Mouse (Mus musculus) ZHBTc4 (cell line): ENCODE measurements around the gene Rpl32.
A peak's percentile ranks its signal among the peaks of the same experiment; 100 is the strongest.

Source experiments
- DNase-seq: peaks from one replicate; pipeline ENCODE4 v3.0.0-alpha.2; 2011; ENCODE audit warnings: low read depth, low spot score

Gene Rpl32

DNA sequence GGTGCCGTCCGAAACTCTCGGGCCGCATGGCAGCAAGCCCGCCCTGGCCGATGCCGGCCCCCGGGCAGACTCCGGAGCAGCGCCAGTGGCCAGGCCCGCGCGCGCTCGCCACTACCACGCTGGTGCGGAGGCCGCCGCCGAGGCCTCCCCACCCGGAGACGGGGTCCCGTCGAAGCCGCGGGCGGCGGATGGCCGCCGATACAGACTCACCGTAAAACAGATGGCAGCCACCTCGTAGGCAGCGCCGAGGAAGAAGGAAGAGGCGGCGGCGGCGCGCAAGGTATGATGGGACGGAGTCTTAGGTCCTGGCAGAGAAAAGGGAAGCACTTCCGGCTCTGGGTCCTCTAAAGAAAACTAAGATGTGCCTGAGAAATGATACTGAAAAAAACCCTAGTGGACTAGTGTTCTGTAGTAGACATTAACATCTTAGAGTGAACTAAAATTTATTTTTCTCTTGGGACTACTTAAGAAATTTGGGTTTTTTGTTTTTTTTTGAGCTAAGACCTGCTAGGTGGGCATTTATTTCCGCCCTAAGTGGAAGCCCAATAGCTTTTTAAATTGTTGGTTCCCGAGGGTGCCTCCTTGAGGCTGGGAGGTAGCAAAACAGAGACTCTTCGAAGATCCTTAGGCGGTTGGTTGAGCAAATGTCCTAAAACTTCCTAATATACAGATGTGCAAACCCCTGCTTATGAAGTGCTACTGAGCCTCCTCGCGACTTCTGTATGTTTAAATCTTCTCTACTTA lies at the start of gene Rpl32:
Rpl32 (minus strand) TSS at position 260 of the 744 bp plus-strand sequence.
- peak; percentile 93 for DNase-seq

DNA sequence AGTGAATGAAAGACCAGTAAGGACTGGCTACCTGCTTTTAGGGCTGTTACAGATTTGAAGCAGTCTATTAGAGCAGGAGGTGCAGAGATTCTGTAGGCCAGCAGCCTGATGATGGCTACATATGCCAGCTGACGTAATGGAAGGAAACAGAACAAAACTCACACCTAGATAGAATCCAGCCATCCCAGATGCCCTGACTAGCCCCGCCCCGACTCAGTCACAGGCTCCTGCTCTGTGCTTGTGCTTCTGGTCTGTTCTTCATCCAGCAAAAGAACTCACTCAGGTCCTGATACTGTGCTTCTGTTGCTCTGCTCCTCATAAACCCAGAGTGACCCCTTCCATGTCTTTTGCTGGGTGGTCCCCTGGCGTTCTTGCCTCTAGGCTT lies 47.8 kb upstream of the Rpl32 start:
- DNase-seq: no peak

DNA sequence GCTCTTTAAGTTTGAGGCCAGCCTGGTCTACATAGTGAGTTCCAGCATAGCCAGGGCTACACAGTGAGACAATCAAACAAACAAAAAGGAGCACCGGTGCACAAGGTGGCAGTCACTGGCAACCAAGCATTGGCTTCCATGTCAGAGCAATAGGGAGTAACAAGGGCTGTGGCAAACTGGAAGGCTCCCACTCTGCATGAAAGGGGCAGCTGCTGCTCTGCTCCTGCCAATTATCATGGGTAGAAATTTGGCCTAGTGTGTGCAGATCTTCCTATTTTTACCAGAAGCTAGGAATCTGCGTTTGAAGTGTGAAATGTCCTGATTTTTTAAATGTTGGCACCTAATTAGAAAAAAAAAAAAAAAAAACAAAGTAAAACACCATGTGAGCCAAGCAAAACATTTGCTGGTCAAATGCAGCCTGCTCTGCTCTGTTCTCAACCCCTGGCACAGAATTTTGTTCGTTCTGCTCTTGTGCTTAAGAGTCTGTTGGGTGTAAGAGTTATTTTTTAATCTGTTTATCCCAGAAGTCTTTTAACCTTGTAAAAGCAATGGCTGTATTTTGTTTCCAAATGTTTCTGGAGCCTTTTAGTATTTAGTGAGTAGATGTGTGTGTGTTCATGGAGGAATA lies 47.3 kb upstream of the Rpl32 start:
- DNase-seq: no peak

DNA sequence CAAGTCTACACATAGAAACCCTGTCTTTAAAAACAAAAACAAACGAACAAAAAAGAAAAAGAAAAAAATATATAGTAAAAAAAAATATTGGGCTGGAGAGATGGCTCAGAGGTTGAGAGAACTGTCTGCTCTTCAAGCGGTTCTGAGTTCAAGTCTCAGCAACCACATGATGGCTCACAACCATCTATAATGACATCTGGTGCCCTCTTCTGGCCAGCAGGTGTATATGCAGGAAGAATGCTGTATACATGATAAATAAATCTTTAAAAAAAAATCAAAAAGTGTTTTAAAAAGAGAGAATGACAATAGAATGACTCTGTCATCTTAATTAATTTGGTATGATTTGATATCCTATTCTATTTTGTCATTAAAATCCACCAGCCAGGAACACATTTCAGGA lies 45.9 kb upstream of the Rpl32 start:
- DNase-seq: peak; percentile 40

- DNase-seq: no peak
Observed at GRCm38 (mm10) chr6:115853985-115854384, 45.4 kb upstream of the Rpl32 start.

DNA sequence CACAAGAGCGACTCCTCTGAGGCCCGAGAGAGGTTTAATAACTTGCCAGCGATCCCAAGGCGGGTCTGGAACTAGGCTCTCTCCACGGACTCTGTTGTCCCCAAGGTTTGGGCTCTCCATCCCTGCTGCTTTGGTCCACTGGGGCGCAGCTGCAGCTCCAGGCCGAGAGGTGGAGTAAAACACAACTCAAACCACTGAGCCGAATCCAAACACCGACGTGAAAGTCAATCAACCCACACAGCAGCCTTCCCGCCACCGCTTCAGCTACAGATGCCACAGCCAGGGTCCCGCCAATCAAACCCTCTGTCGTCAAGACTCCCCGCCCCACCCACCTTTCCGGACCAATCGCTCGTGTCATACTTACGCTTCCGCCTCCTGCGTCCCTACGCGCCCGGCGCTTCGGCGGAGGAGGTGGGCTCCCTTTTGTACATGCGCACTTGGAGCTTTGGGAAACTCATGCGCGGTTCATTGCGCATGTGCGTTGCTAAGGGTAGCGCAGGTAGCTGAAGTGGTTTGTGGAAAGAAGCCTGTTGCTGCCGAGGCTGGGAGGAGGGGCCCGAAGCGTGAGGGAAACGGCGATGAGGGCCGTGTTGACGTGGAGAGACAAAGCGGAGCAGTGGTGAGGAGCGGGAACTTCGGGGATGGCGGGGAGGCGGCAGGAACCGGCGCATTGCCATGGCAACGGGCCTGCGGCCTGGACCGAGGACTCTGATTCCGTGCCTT lies 44.7 kb upstream of the Rpl32 start, which contains the start of the genes Mbd4 and Ift122:
Mbd4 (minus strand) TSS at position 281 of the 723 bp plus-strand sequence.
Ift122 (plus strand) TSS at position 380 of the 723 bp plus-strand sequence.
- peak; percentile 100 for DNase-seq

DNA sequence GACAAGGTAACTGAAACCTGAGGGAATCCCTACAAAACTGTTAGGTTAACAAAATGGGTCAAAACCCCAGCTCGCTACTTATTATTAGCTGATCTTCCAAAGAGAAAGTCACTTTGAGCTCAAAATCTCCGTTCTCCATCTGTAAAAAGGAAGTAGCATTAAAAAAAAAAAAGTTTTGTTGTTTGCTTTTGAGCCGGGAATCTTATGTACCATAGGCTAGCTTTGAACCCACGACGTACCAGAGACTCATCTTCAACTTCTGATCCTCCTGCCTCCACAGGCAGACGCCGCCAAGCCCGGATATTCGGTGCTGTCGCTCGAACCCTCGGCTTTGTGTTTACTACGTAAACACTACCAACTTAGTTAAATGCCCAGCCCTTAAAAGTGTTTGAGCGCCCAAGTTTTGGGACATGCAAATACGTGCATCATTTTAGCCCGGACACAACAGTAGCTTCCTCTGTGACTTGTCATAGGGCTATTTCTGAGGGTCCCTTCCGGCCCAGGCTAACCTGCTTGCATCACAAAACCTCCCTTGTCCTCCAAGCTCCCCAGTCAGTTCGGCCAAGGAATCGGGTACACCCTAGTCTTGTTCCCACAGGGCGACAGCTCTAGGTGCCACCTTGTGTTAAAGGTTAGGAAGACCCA lies 44.0 kb upstream of the Rpl32 start:
- no peak for DNase-seq

- DNase-seq: no peak
Observed at GRCm38 (mm10) chr6:115848598-115849304, 40.2 kb upstream of the Rpl32 start.

DNA sequence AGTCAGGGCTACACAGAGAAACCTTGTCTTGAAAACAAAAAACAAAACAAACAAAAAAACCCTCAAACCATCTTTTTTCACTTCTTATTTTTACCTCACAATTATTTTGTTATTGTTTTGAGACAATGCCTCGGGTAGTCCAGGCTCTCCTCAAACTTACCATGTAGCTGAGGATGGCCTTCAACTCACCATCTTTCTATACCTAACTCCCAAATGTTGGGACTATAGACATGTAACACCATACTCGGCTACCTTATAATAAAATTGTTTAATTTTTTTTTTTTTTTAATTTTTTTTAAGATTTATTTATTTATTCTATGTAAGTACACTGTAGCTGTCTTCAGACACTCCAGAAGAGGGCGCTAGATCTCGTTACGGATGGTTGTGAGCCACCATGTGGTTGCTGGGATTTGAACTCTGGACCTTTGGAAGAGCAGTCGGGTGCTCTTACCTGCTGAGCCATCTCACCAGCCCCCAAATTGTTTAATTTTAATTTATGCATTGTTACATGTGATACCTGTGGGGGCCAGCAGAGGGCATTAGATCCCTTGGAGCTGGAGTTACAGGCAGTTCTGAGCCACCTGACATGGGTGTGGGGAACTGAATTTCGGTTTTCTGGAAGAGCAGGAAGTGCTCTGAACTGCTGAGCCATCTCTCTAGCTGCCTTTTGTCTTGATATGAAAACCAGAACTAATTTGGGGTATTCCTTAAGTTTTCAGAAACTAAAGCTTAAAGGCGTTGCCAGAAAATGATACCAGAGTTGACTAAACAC lies 38.3 kb upstream of the Rpl32 start:
- peak; percentile 74 for DNase-seq

- DNase-seq: no peak
Observed at GRCm38 (mm10) chr6:115845006-115845405, 36.5 kb upstream of the Rpl32 start.

DNA sequence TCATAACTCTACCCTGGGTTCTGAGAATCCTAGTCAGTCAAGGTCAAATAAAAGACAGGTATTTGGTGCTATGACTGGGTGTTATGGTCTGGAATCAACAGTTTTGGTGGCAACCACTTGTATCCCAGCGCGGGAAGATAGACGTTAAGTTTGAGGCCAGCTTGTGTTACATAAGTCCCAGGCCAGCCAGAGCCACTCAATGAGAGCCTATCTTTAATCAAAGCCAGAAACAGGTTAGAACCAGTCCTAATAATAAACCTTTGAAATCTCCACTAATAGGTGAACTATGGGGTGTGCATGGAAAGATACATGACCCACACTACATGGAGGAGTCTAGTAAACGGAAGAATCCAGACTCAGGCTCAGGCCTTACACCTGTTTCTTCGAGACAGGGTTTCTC lies 30.2 kb upstream of the Rpl32 start:
- DNase-seq: peak; percentile 48

DNA sequence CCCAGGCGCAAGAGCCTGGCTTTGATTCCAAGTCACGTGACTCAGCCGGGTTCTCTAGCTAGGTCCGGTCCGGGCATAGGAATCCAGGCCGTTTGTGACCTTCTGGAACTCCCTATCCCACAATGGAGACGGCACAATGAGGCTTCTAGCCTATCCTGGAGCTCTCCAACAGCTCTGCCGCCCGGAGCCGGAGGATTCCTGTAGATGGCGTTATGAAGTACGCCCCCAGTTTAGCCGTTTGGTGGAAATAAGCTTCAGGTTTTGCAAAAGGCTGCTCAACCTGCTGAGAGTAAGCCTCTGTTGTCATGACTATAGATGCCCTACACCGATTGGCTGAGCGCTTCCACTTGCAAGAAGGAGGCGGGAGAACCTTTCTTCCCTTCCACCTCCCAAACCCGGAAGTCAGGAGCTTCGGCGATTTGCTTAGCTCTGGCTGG lies 29.6 kb upstream of the Rpl32 start, which contains the start of gene Efcab12:
Efcab12 (minus strand) TSS at position 252 of the 437 bp plus-strand sequence.
- peak; percentile 96 for DNase-seq

- DNase-seq: no peak
Observed at GRCm38 (mm10) chr6:115833861-115834260, 25.3 kb upstream of the Rpl32 start.

- DNase-seq: no peak
Observed at GRCm38 (mm10) chr6:115832152-115832850, 23.8 kb upstream of the Rpl32 start.

DNA sequence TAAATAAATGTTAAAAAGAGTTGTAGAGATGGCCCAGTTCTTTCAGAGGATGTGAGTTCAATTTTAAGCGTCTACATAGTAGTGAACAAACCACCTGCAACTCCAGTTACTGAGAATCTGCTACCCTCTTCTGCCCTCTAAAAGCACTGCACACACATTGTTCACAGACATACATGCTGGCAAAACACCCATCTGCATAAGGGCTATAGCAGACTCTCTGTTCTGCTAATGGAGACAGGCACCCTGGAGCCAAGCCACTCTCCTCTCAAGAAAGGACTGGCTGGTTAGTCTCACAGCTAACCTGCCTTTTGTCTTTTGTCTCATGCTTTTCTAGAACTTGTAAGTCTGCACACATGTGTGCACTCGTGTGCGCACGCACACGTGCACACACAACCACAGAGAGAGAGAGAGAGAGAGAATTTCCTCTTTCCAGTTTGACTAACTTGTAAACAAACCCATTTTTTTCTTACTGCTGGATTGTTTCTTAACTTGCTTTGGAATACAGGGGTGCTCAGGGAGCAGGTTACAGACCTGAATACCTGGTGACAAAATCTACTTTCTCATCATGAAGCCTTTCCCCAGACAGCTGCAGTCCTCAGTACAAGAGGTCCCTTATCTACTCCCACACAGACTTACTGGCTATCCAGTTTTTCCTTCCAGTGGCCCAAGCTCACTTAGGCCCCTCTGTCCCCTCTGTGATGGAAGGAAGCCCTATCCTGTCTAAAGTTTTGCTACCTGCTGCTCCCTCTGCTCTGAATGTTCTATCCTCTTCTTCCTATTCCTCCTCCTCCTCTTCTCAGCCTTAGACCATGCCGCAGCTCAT lies 22.4 kb upstream of the Rpl32 start:
- DNase-seq: no peak

DNA sequence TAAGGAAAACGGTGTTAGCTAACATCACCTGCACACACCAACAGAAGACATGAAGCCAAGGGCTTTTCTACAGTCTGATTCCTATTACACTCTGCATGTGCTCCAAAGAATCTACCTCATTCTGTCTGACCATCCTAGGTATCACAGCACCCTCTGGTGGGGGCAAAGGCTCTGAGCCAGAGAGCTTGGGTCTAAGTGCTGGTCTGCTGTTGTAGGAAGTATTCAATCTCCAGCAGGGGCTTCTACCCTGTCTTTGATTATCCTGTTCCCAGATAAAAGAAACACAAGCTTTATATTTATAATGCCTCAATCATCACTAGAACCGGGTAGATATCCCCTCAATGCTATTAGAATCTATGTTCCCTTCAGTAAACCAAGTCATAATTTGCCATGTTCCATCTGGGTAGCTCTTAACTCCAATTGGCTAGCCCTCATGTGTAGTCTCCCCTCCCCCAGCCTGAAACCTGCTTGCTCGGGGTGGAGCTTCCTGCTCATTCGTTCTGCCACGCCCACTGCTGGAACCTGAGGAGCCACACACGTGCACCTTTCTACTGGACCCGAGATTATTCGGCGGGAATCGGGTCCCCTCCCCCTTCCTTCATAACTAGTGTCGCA lies 15.4 kb upstream of the Rpl32 start:
- peak; percentile 76 for DNase-seq

DNA sequence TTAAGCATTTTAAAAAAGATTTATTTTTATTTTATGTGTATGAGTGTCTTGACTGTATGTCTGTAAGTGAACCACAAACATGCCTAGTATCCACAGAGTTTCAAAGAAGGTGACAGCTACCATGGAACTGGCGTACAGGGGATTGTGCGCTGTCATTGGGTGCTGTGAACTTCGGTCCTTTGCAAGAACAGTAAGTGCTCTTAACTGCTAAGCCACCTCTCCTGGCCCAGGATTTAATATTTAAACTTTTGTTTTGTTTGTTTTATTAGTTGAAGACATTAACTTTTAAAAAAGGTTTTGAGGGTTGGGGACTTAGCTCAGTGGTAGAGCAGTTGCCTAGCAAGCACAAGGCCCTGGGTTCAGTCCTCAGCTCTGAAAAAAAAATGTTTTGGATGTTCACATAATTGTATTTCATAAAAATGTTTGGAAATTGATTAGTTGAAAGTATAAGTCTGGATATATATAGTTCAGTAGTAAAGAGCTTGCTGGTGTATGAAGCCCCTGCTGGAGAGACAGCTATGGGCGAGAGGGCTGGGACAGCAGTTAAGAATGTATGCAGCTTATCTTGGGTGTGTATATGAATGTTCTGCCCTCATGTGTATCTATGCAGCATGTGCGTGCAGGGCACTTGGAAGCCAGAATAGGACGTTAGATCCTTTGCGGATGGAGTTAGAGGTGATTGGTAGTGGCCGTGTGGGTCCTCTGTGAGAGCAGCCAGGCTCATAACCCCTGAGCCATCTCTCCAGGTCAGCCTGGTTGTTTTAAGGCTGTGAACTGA lies 12.9 kb upstream of the Rpl32 start:
- DNase-seq: no peak

DNA sequence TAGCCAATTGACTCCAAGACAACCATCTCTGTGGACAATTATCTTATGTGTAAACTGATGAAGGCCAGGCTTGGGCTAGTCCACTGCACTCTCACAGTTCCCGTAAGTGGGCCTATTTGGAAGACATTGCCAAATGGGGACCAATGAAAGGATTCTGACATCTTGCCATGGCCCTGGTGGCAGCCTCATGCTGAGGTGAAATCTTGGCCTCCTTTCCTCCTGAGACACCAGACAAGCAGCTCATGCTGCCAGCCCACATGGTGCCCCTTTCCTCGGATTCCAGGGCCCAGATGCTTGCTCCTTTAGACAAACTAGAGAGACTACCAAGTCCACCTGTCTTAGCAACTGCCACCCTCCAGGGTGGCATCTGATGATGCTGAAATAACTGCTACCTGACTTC lies 9.6 kb upstream of the Rpl32 start:
- no peak for DNase-seq
